Mouse (Mus musculus) midbrain, embryonic 12.5 days (tissue): ENCODE measurements around the gene Ndufa4. TPM values are rescaled to one million over a fixed set of nuclear protein-coding genes. Genes with fewer than 3 reads are reported as not detected.
A peak's percentile ranks its signal among the peaks of the same experiment; 100 is the strongest.
"Not testable (repeated sequence)": the region's sequence is repeated elsewhere in the genome, so short reads cannot be mapped to it uniquely, and the experiment has no call there.

Experiments used
- ATAC-seq: fragments of 200-750 bp; cut with Nextera tagmentation; 2 replicates; pipeline ENCODE4 v1.8.0; 2017; ENCODE audit warnings: low read depth, moderate TSS enrichment, moderate library complexity; ENCODE audit not compliant: low FRiP score
- H3K27ac ChIP-seq: fragments of 300-500 bp; sonication (generic); replicated peaks from 2 replicates; pipeline ENCODE4 v1.5.1; 2016; ENCODE audit warnings: mild to moderate bottlenecking
- H3K27me3 ChIP-seq: fragments of 300-500 bp; sonication (generic); 2 replicates; pipeline ENCODE4 v1.6.1; 2016; ENCODE audit warnings: mild to moderate bottlenecking
- H3K36me3 ChIP-seq: fragments of 300-500 bp; sonication (generic); 2 replicates; pipeline ENCODE4 v1.6.1; 2016
- H3K4me1 ChIP-seq: fragments of 300-500 bp; sonication (generic); 2 replicates; pipeline ENCODE4 v1.6.1; 2016
- H3K4me2 ChIP-seq: fragments of 300-500 bp; sonication (generic); replicated peaks from 2 replicates; pipeline ENCODE4 v1.6.1; 2016; ENCODE audit warnings: mild to moderate bottlenecking, moderate library complexity
- H3K4me3 ChIP-seq: fragments of 300-500 bp; sonication (generic); 2 replicates; pipeline ENCODE4 v1.5.1; 2016; ENCODE audit warnings: mild to moderate bottlenecking
- H3K9ac ChIP-seq: fragments of 300-500 bp; sonication (generic); replicated peaks from 2 replicates; pipeline ENCODE4 v1.6.1; 2016; ENCODE audit warnings: mild to moderate bottlenecking, moderate library complexity
- H3K9me3 ChIP-seq: fragments of 300-500 bp; sonication (generic); 2 replicates; pipeline ENCODE4 v1.6.1; 2016; ENCODE audit warnings: mild to moderate bottlenecking
- WGBS: fragments of 180-500 bp; shearing (Covaris S2); methylation state at CpG from one replicate; pipeline ENCODE4 v1.1.7; 2016; 5-methylcytosine and 5-hydroxymethylcytosine counted together
- polyA plus RNA-seq: library from polyadenylated mRNA; unstranded; fragments of >200 nt; fragmentation: Nextera tagmentation; extraction: Ambion mirVana; gene quantifications from 2 replicates; pipeline ENCODE4 v1.2.1, GENCODE M21; 2016

Ndufa4 gene
- 735 and 776 TPM in 2 replicates for polyA plus RNA-seq

- no peaks in the 10 kb centered on the region for H3K9me3 ChIP-seq
- H3K4me2 ChIP-seq = peak within 1 kb of the TSS; percentile 74
- H3K27ac ChIP-seq = peak within 1 kb of the TSS; percentile 56
- H3K27me3 ChIP-seq = no peaks in the 10 kb centered on the region
- under 1% methylated on average over 59 of the region's 59 CpGs for whole genome bisulfite sequencing
- H3K4me1 ChIP-seq = peaks cover 16% of the 10 kb centered on the region
- H3K4me3 ChIP-seq = peak within 1 kb of the TSS; percentile 81
- peak within 1 kb of the TSS; percentile 86 for H3K9ac ChIP-seq
- peaks cover 14% of the 10 kb centered on the region for H3K36me3 ChIP-seq
- peak; percentile 97 for ATAC-seq
These were observed at the start of gene Ndufa4, which contains the start of gene Phf14 for GRCm38 (mm10) chr6:11907269-11908032. Gene Ndufa4 (minus strand): TSS chr6:11907497. Gene Phf14 (plus strand): TSS chr6:11907809.

GRCm38 (mm10) chr6:11948100-11948499 is 40.8 kb upstream of the Ndufa4 start:
- Histone ChIP-seq H3K4me2 (no peak overlapping the region), H3K4me1 (no peaks in the 10 kb centered on the region), H3K9me3 (no peaks in the 10 kb centered on the region), H3K4me3 (no peak overlapping the region), H3K9ac (no peak overlapping the region), H3K27me3 (no peaks in the 10 kb centered on the region), H3K27ac (no peak overlapping the region), H3K36me3 (peaks cover 24% of the 10 kb centered on the region)
- 90% methylated on average over 1 of the region's 1 CpGs for WGBS
- ATAC-seq = no peak

- no peak overlapping the region for H3K4me3 ChIP-seq
- H3K4me1 ChIP-seq = no peaks in the 10 kb centered on the region
- WGBS = 90% methylated on average over 4 of the region's 4 CpGs
- no peaks in the 10 kb centered on the region for H3K27me3 ChIP-seq
- no peaks in the 10 kb centered on the region for H3K9me3 ChIP-seq
- ATAC-seq = no peak
- no peak overlapping the region for H3K9ac ChIP-seq
- H3K36me3 ChIP-seq = peaks cover 29% of the 10 kb centered on the region; the same call in 1 of the 2 replicates
- H3K4me2 ChIP-seq = no peak overlapping the region
- no peak overlapping the region for H3K27ac ChIP-seq
These were observed 34.8 kb upstream of the Ndufa4 start for GRCm38 (mm10) chr6:11942089-11942488.

- H3K9ac ChIP-seq = no peak overlapping the region
- no peak overlapping the region for H3K27ac ChIP-seq
- no peak overlapping the region for H3K4me3 ChIP-seq
- no peaks in the 10 kb centered on the region for H3K4me1 ChIP-seq
- H3K27me3 ChIP-seq = no peaks in the 10 kb centered on the region
- H3K36me3 ChIP-seq = peaks cover 29% of the 10 kb centered on the region; the same call in 1 of the 2 replicates
- H3K9me3 ChIP-seq = no peaks in the 10 kb centered on the region
- no peak overlapping the region for H3K4me2 ChIP-seq
- no peak for ATAC-seq
These were observed 33.6 kb upstream of the Ndufa4 start for GRCm38 (mm10) chr6:11940895-11941294.

- no peak for ATAC-seq
- no peaks in the 10 kb centered on the region for H3K27me3 ChIP-seq
- WGBS = 93% methylated on average over 7 of the region's 7 CpGs
- H3K4me1 ChIP-seq = peaks cover 4% of the 10 kb centered on the region; the same call in 1 of the 2 replicates
- H3K9me3 ChIP-seq = no peaks in the 10 kb centered on the region
- no peak overlapping the region for H3K9ac ChIP-seq
- no peak overlapping the region for H3K4me2 ChIP-seq
- H3K27ac ChIP-seq = no peak overlapping the region
- H3K4me3 ChIP-seq = no peak overlapping the region
- H3K36me3 ChIP-seq = peaks cover 10% of the 10 kb centered on the region; the same call in 1 of the 2 replicates
These were observed 26.1 kb upstream of the Ndufa4 start for GRCm38 (mm10) chr6:11933403-11933802.

- peaks cover 15% of the 10 kb centered on the region for H3K36me3 ChIP-seq
- peak overlapping the region; percentile 67 for H3K4me2 ChIP-seq
- H3K9ac ChIP-seq = peak overlapping the region; percentile 98
- H3K27ac ChIP-seq = no peak overlapping the region
- H3K9me3 ChIP-seq = peaks cover 3% of the 10 kb centered on the region; the same call in 1 of the 2 replicates
- H3K4me1 ChIP-seq = peaks cover 16% of the 10 kb centered on the region
- no peaks in the 10 kb centered on the region for H3K27me3 ChIP-seq
- H3K4me3 ChIP-seq = no peak overlapping the region
- 84% methylated on average over 6 of the region's 6 CpGs for WGBS
- no peak for ATAC-seq
These were observed 20.2 kb upstream of the Ndufa4 start for GRCm38 (mm10) chr6:11927485-11927884.

GRCm38 (mm10) chr6:11926082-11926595 is 18.8 kb upstream of the Ndufa4 start:
- ATAC-seq = peak; percentile 88
- H3K4me3 ChIP-seq = peak overlapping the region; percentile 88
- H3K4me2 ChIP-seq = peak overlapping the region; percentile 67
- H3K27ac ChIP-seq = peak overlapping the region; percentile 98
- H3K36me3 ChIP-seq = peaks cover 15% of the 10 kb centered on the region
- peaks cover 3% of the 10 kb centered on the region; the same call in 1 of the 2 replicates for H3K9me3 ChIP-seq
- H3K9ac ChIP-seq = peak overlapping the region; percentile 98
- peaks cover 16% of the 10 kb centered on the region for H3K4me1 ChIP-seq
- WGBS = under 1% methylated on average over 22 of the region's 40 CpGs
- H3K27me3 ChIP-seq = no peaks in the 10 kb centered on the region

- peak overlapping the region; percentile 98 for H3K9ac ChIP-seq
- no peaks in the 10 kb centered on the region for H3K27me3 ChIP-seq
- peak overlapping the region; percentile 88 for H3K4me3 ChIP-seq
- WGBS = under 1% methylated on average over 20 of the region's 20 CpGs
- peaks cover 16% of the 10 kb centered on the region for H3K4me1 ChIP-seq
- H3K27ac ChIP-seq = peak overlapping the region; percentile 98
- peaks cover 3% of the 10 kb centered on the region; the same call in 1 of the 2 replicates for H3K9me3 ChIP-seq
- peak overlapping the region; percentile 67 for H3K4me2 ChIP-seq
- peak; percentile 96 for ATAC-seq
- H3K36me3 ChIP-seq = peaks cover 15% of the 10 kb centered on the region
These were observed 18.3 kb upstream of the Ndufa4 start for GRCm38 (mm10) chr6:11925496-11926041.

GRCm38 (mm10) chr6:11908170-11908569 is 873 bp upstream of the Ndufa4 start:
- H3K9me3 ChIP-seq = no peaks in the 10 kb centered on the region
- peak overlapping the region; percentile 74 for H3K4me2 ChIP-seq
- peak overlapping the region; percentile 81 for H3K4me3 ChIP-seq
- H3K4me1 ChIP-seq = peaks cover 16% of the 10 kb centered on the region
- H3K9ac ChIP-seq = peak overlapping the region; percentile 86; the same call in 1 of the 2 replicates
- H3K27ac ChIP-seq = peak overlapping the region; percentile 56; the same call in 1 of the 2 replicates
- H3K27me3 ChIP-seq = no peaks in the 10 kb centered on the region
- peak; percentile 10; the same call in 1 of the 2 replicates for ATAC-seq
- 29% methylated on average over 7 of the region's 7 CpGs for WGBS
- peaks cover 10% of the 10 kb centered on the region for H3K36me3 ChIP-seq

- WGBS = 2% methylated on average over 5 of the region's 5 CpGs
- H3K4me3 ChIP-seq = peak overlapping the region; percentile 81
- ATAC-seq = no peak
- H3K4me1 ChIP-seq = peaks cover 16% of the 10 kb centered on the region
- peak overlapping the region; percentile 56 for H3K27ac ChIP-seq
- peaks cover 16% of the 10 kb centered on the region for H3K36me3 ChIP-seq
- H3K27me3 ChIP-seq = no peaks in the 10 kb centered on the region
- peak overlapping the region; percentile 74 for H3K4me2 ChIP-seq
- H3K9ac ChIP-seq = peak overlapping the region; percentile 86
- H3K9me3 ChIP-seq = no peaks in the 10 kb centered on the region
These were observed 418 bp downstream of the Ndufa4 start for GRCm38 (mm10) chr6:11906890-11907268.

GRCm38 (mm10) chr6:11900809-11901310 is 6.4 kb downstream of the Ndufa4 start:
- Histone ChIP-seq H3K9me3 (no peaks in the 10 kb centered on the region), H3K4me1 (peaks cover 3% of the 10 kb centered on the region; the same call in 1 of the 2 replicates), H3K36me3 (peaks cover 40% of the 10 kb centered on the region), H3K4me3 (no peak overlapping the region), H3K27ac (no peak overlapping the region), H3K9ac (no peak overlapping the region), H3K27me3 (no peaks in the 10 kb centered on the region), H3K4me2 (no peak overlapping the region)
- no peak for ATAC-seq
- WGBS = 72% methylated on average over 4 of the region's 4 CpGs

GRCm38 (mm10) chr6:11875364-11875763 is 31.9 kb downstream of the Ndufa4 start:
- ATAC-seq, H3K27ac ChIP-seq, H3K4me3 ChIP-seq, H3K27me3 ChIP-seq, H3K9me3 ChIP-seq, H3K4me2 ChIP-seq, H3K36me3 ChIP-seq, H3K4me1 ChIP-seq, H3K9ac ChIP-seq: not testable (repeated sequence)
- WGBS = no CpG with 5 or more reads among the region's 2 CpGs
